ENCODE assay signal across 19 mouse cellular contexts in genomic region chrX:16815965-16816364, GRCm38 (mm10). TPM values are rescaled to one million over a fixed set of nuclear protein-coding genes. Genes with fewer than 3 reads are reported as not detected.
DNase-seq lines count a peak whose midpoint lies in the region; ATAC-seq and TF ChIP-seq lines count a peak whose summit lies in the region.
"Had no signal": no experiment of that assay in that cellular context is flagged by ENCODE, and none has a peak within 500 bp of the region (broad histone marks: within the 10 kb centered on the region; RNA-seq: fewer than 3 reads in every experiment).

No protein-coding gene starts in this region.

- no peaks in the 10 kb centered on the region for H3K27me3 ChIP-seq in intestine, embryonic 16.5 days (replicated peaks; ENCODE audit: control insufficient read depth, insufficient read depth, low read length)
- H3K27me3 ChIP-seq in intestine, embryonic 15.5 days (replicated peaks) = no peaks in the 10 kb centered on the region
- H3K27me3 ChIP-seq in lung, postnatal 0 days (replicated peaks; ENCODE audit: insufficient read depth, low read length) = no peaks in the 10 kb centered on the region
- no peaks in the 10 kb centered on the region for H3K27me3 ChIP-seq in liver, embryonic 14.5 days (ENCODE audit: control insufficient read depth, insufficient read depth, low read length)
- H3K27me3 ChIP-seq in midbrain, embryonic 13.5 days = no peaks in the 10 kb centered on the region
- no peaks in the 10 kb centered on the region for H3K27me3 ChIP-seq in forebrain, embryonic 13.5 days

- H3K4me1 ChIP-seq in intestine, embryonic 16.5 days (ENCODE audit: control insufficient read depth, insufficient read depth, low read length) = no peaks in the 10 kb centered on the region
- no peaks in the 10 kb centered on the region for H3K4me1 ChIP-seq in intestine, embryonic 15.5 days (replicated peaks)
- no peaks in the 10 kb centered on the region for H3K4me1 ChIP-seq in lung, postnatal 0 days (ENCODE audit: insufficient read depth, low read depth, low read length)
- H3K4me1 ChIP-seq in liver, embryonic 14.5 days (replicated peaks; ENCODE audit: control insufficient read depth in 2 of 2, insufficient read depth in 2 of 2, low read length in 1 of 2) = no peaks in the 10 kb centered on the region
- H3K4me1 ChIP-seq in midbrain, embryonic 13.5 days (replicated peaks) = no peaks in the 10 kb centered on the region
- no peaks in the 10 kb centered on the region for H3K4me1 ChIP-seq in forebrain, embryonic 13.5 days
- H3K4me1 ChIP-seq: embryonic facial prominence, embryonic 10.5 days had no signal

- DNase-seq in lung, postnatal 0 days (ENCODE audit: low spot score) = no peak
- DNase-seq in lung, postnatal 14 days = no peak
- no peak for DNase-seq in liver, embryonic 14.5 days (ENCODE audit: low read depth in 3 of 3, low spot score in 3 of 3)
- DNase-seq: adrenal gland, adult 8-10 months; adrenal gland, postnatal 36 days; B cell, adult 2 months; cerebellum, adult 2 months; cerebellum, postnatal 10 days; gastrocnemius, postnatal 36 days; heart, adult 11 months; heart, postnatal 10 days had no signal

- no peak overlapping the region for H3K27ac ChIP-seq in intestine, embryonic 16.5 days (ENCODE audit: low read length)
- H3K27ac ChIP-seq in intestine, embryonic 15.5 days = no peak overlapping the region
- H3K27ac ChIP-seq in lung, postnatal 0 days (ENCODE audit: low read length) = no peak overlapping the region
- no peak overlapping the region for H3K27ac ChIP-seq in liver, embryonic 14.5 days
- no peak overlapping the region for H3K27ac ChIP-seq in midbrain, embryonic 13.5 days
- no peak overlapping the region for H3K27ac ChIP-seq in forebrain, embryonic 13.5 days
- H3K27ac ChIP-seq: embryonic facial prominence, embryonic 10.5 days had no signal

- TF ChIP-seq EP300 in lung, postnatal 0 days (IDR thresholded peaks at IDR 0.05) = no peak
- TF ChIP-seq EP300 in liver, embryonic 14.5 days (IDR thresholded peaks at IDR 0.05; ENCODE audit: low read depth) = no peak

- H3K4me2 ChIP-seq in intestine, embryonic 16.5 days (ENCODE audit: low read depth, low read length) = no peak overlapping the region; the same call in 1 of the 2 replicates
- no peak overlapping the region for H3K4me2 ChIP-seq in intestine, embryonic 15.5 days (replicated peaks)
- H3K4me2 ChIP-seq in lung, postnatal 0 days (replicated peaks; ENCODE audit: low read depth, low read length) = 0 out of 2 replicates have a peak overlapping the region, but pooled peaks have one; percentile 47
- H3K4me2 ChIP-seq in liver, embryonic 14.5 days (ENCODE audit: low read depth) = 0 out of 2 replicates have a peak overlapping the region, but pooled peaks have one; percentile 24
- H3K4me2 ChIP-seq in midbrain, embryonic 13.5 days (replicated peaks) = no peak overlapping the region
- H3K4me2 ChIP-seq in forebrain, embryonic 13.5 days = no peak overlapping the region

- ATAC-seq in intestine, embryonic 16.5 days = no peak
- no peak for ATAC-seq in intestine, embryonic 15.5 days
- ATAC-seq in lung, postnatal 0 days = no peak
- peak; percentile 18; the same call in 1 of the 2 replicates for ATAC-seq in liver, embryonic 14.5 days (ENCODE audit: insufficient read depth)
- ATAC-seq in midbrain, embryonic 13.5 days = no peak
- ATAC-seq in forebrain, embryonic 13.5 days = no peak
- ATAC-seq: CD4-positive, CD25-positive, alpha-beta regulatory T cell, adult 4 months; forebrain, embryonic 14.5 days had no signal

- peak overlapping the region; percentile 44 for H3K4me3 ChIP-seq in intestine, embryonic 16.5 days (ENCODE audit: low read length)
- no peak overlapping the region for H3K4me3 ChIP-seq in intestine, embryonic 15.5 days (replicated peaks)
- H3K4me3 ChIP-seq in lung, postnatal 0 days (ENCODE audit: low read depth, low read length) = no peak overlapping the region
- H3K4me3 ChIP-seq in liver, embryonic 14.5 days (ENCODE audit: insufficient read depth in 1 of 2, low read depth in 2 of 2, low read length in 2 of 2) = peak overlapping the region in 1 of 2 experiments; percentile 26; a peak in 1 of 4 replicates
- H3K4me3 ChIP-seq in midbrain, embryonic 13.5 days (replicated peaks) = no peak overlapping the region
- H3K4me3 ChIP-seq in forebrain, embryonic 13.5 days = no peak overlapping the region
- H3K4me3 ChIP-seq: embryonic facial prominence, embryonic 10.5 days had no signal

- WGBS in intestine, embryonic 16.5 days = 85% methylated on average over 3 of the region's 3 CpGs
- WGBS in intestine, embryonic 15.5 days = 91% methylated on average over 3 of the region's 3 CpGs
- 89% methylated on average over 3 of the region's 3 CpGs for WGBS in lung, postnatal 0 days
- WGBS in liver, embryonic 14.5 days (ENCODE audit: insufficient replicate concordance) = 54% methylated on average over 3 of the region's 3 CpGs
- WGBS in midbrain, embryonic 13.5 days = 93% methylated on average over 3 of the region's 3 CpGs
- WGBS in forebrain, embryonic 13.5 days = 91% methylated on average over 3 of the region's 3 CpGs

- H3K9ac ChIP-seq in intestine, embryonic 16.5 days (ENCODE audit: low read depth, low read length) = no peak overlapping the region
- H3K9ac ChIP-seq in intestine, embryonic 15.5 days = no peak overlapping the region
- no peak overlapping the region for H3K9ac ChIP-seq in lung, postnatal 0 days (replicated peaks; ENCODE audit: low read depth)
- H3K9ac ChIP-seq in liver, embryonic 14.5 days (replicated peaks) = no peak overlapping the region
- H3K9ac ChIP-seq in midbrain, embryonic 13.5 days (replicated peaks) = no peak overlapping the region
- H3K9ac ChIP-seq in forebrain, embryonic 13.5 days = no peak overlapping the region

- no peaks in the 10 kb centered on the region for H3K36me3 ChIP-seq in intestine, embryonic 16.5 days (ENCODE audit: control insufficient read depth, insufficient read depth, low read length)
- H3K36me3 ChIP-seq in intestine, embryonic 15.5 days = no peaks in the 10 kb centered on the region
- no peaks in the 10 kb centered on the region for H3K36me3 ChIP-seq in lung, postnatal 0 days (ENCODE audit: insufficient read depth, low read length)
- H3K36me3 ChIP-seq in liver, embryonic 14.5 days (replicated peaks; ENCODE audit: control insufficient read depth, insufficient read depth, low read depth) = no peaks in the 10 kb centered on the region
- H3K36me3 ChIP-seq in midbrain, embryonic 13.5 days = no peaks in the 10 kb centered on the region
- H3K36me3 ChIP-seq in forebrain, embryonic 13.5 days (ENCODE audit: poor library complexity, severe bottlenecking) = no peaks in the 10 kb centered on the region
- H3K36me3 ChIP-seq: embryonic facial prominence, embryonic 10.5 days; G1E had no signal

- H3K9me3 ChIP-seq in intestine, embryonic 16.5 days (ENCODE audit: control insufficient read depth, low read length) = no peaks in the 10 kb centered on the region
- H3K9me3 ChIP-seq in intestine, embryonic 15.5 days = no peaks in the 10 kb centered on the region
- H3K9me3 ChIP-seq in lung, postnatal 0 days (ENCODE audit: low read length) = no peaks in the 10 kb centered on the region
- H3K9me3 ChIP-seq in liver, embryonic 14.5 days (ENCODE audit: control insufficient read depth, low read length) = no peaks in the 10 kb centered on the region
- no peaks in the 10 kb centered on the region for H3K9me3 ChIP-seq in midbrain, embryonic 13.5 days
- no peaks in the 10 kb centered on the region for H3K9me3 ChIP-seq in forebrain, embryonic 13.5 days (replicated peaks)
- H3K9me3 ChIP-seq: embryonic facial prominence, embryonic 10.5 days; G1E had no signal

- no peak for TF ChIP-seq CTCF in lung, postnatal 0 days (IDR thresholded peaks at IDR 0.05)
- no peak for TF ChIP-seq CTCF in liver, embryonic 14.5 days (IDR thresholded peaks at IDR 0.05; ENCODE audit: low read depth)

RNA-seq across cellular contexts. Expression of gene Maob, which starts 1.2 kb away (rescaled TPM):
- 193 and 262 TPM in 2 replicates for polyA plus RNA-seq in intestine, embryonic 16.5 days (2015; fragmentation: Nextera tagmentation; extraction: Ambion mirVana)
- polyA plus RNA-seq in intestine, embryonic 15.5 days (2015; fragmentation: Nextera tagmentation; extraction: Ambion mirVana) = 99.4 and 117 TPM in 2 replicates
- 29.1 and 44.2 TPM in 2 replicates for polyA plus RNA-seq in lung, postnatal 0 days (2015; fragmentation: Nextera tagmentation; extraction: Ambion mirVana)
- polyA plus RNA-seq in liver, embryonic 14.5 days (2012; rRNA removed) = 15.5 and 19.8 TPM in 2 replicates
- 40.1 and 42.9 TPM in 2 replicates for polyA plus RNA-seq in liver, embryonic 14.5 days (2014; fragmentation: Nextera tagmentation; extraction: Ambion mirVana)
- polyA plus RNA-seq in midbrain, embryonic 13.5 days (2015; fragmentation: Nextera tagmentation; extraction: Ambion mirVana) = 2.5 TPM in 2 replicates
- 1.6 and 1.7 TPM in 2 replicates for polyA plus RNA-seq in forebrain, embryonic 13.5 days (2015; fragmentation: Nextera tagmentation; extraction: Ambion mirVana)
- polyA plus RNA-seq: CD4-positive, CD25-positive, alpha-beta regulatory T cell, adult 4 months; G1E had no signal

Comparison
In these comparisons a context has a peak if more than half of its experiments do, and no peak if none do; other contexts are left out.
1. H3K4me2 ChIP-seq: peak in lung, postnatal 0 days (single experiment) and liver, embryonic 14.5 days (single experiment); none in intestine, embryonic 16.5 days (single experiment), intestine, embryonic 15.5 days (single experiment), midbrain, embryonic 13.5 days (single experiment) and forebrain, embryonic 13.5 days (single experiment).